Mouse (Mus musculus): ENCODE measurements around the gene Cdc20b. TPM values are rescaled to one million over a fixed set of nuclear protein-coding genes. Genes with fewer than 3 reads are reported as not detected.

Cdc20b gene
- polyA plus RNA-seq, 1 experiment, result 0.04 TPM

DNA sequence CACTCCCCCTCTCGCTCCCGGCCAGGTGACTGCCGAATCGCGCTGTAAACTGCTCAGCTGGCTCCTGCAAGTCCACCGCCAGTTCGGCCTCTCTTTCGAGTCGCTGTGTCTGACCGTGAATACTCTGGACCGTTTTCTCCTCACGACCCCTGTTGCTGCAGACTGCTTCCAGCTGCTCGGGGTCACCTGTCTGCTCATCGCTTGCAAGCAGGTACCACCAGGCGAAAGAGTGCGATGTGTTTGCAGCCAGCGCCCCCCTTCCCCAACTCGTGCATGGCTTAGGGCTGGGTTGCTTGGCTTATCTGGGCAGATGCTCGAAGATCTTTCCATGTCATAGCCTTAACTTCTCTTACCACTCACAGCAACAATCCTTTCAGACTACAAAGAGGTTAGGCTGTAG is 46.0 kb upstream of the Cdc20b start:
- Histone ChIP-seq H3ac (ENCODE audit: control insufficient read depth, insufficient read length, low read depth) (no peak overlapping the region), H3K27me3 (ENCODE audit: control insufficient read depth, insufficient read depth, insufficient read length) (peaks cover 5% of the 10 kb centered on the region), H3K36me3 (ENCODE audit: control insufficient read depth, insufficient read depth) (no peaks in the 10 kb centered on the region), H3K79me3 (ENCODE audit: low read depth) (no peaks in the 10 kb centered on the region), H3K4me3 (ENCODE audit: insufficient read depth, poor library complexity, severe bottlenecking) (no peak overlapping the region), H3K79me2 (ENCODE audit: control insufficient read depth, insufficient read depth) (no peaks in the 10 kb centered on the region)
- TF ChIP-seq CTCF (IDR thresholded peaks at IDR 0.05; ENCODE audit: control insufficient read depth, insufficient read depth, insufficient read length) (no peak), CEBPB (IDR thresholded peaks at IDR 0.05; ENCODE audit: low read depth) (no peak), USF1 (IDR thresholded peaks at IDR 0.05; ENCODE audit: low read depth) (no peak), MYOD1 (IDR thresholded peaks at IDR 0.05; ENCODE audit: control insufficient read depth, insufficient read length, low read depth) (no peak), FOSL1 (IDR thresholded peaks at IDR 0.05; ENCODE audit: insufficient read depth, low read length, poor library complexity, severe bottlenecking) (no peak), MAX (IDR thresholded peaks at IDR 0.05) (no peak), MYOG (IDR thresholded peaks at IDR 0.05; ENCODE audit: control insufficient read depth, extremely low read depth, insufficient read length) (no peak)

GRCm38 (mm10) chr13:112989541-112989940 is 45.4 kb upstream of the Cdc20b start:
- Histone ChIP-seq H3ac (ENCODE audit: control insufficient read depth, insufficient read length, low read depth) (no peak overlapping the region), H3K79me2 (ENCODE audit: control insufficient read depth, insufficient read depth) (no peaks in the 10 kb centered on the region), H3K36me3 (ENCODE audit: control insufficient read depth, insufficient read depth) (no peaks in the 10 kb centered on the region), H3K79me3 (ENCODE audit: low read depth) (no peaks in the 10 kb centered on the region), H3K4me3 (ENCODE audit: insufficient read depth, poor library complexity, severe bottlenecking) (no peak overlapping the region), H3K27me3 (ENCODE audit: control insufficient read depth, insufficient read depth, insufficient read length) (peaks cover 12% of the 10 kb centered on the region)
- TF ChIP-seq CTCF (IDR thresholded peaks at IDR 0.05; ENCODE audit: control insufficient read depth, insufficient read depth, insufficient read length), result no peak
- TF ChIP-seq MYOG (IDR thresholded peaks at IDR 0.05; ENCODE audit: control insufficient read depth, extremely low read depth, insufficient read length), result no peak
- no peak for TF ChIP-seq MAX (IDR thresholded peaks at IDR 0.05)
- no peak for TF ChIP-seq FOSL1 (IDR thresholded peaks at IDR 0.05; ENCODE audit: insufficient read depth, low read length, poor library complexity, severe bottlenecking)
- no peak for TF ChIP-seq CEBPB (IDR thresholded peaks at IDR 0.05; ENCODE audit: low read depth)
- no peak for TF ChIP-seq MYOD1 (IDR thresholded peaks at IDR 0.05; ENCODE audit: control insufficient read depth, insufficient read length, low read depth)
- no peak for TF ChIP-seq USF1 (IDR thresholded peaks at IDR 0.05; ENCODE audit: low read depth)

- H3ac ChIP-seq (ENCODE audit: control insufficient read depth, insufficient read length, low read depth), result no peak overlapping the region
- peaks cover 15% of the 10 kb centered on the region for H3K27me3 ChIP-seq (ENCODE audit: control insufficient read depth, insufficient read depth, insufficient read length)
- no peaks in the 10 kb centered on the region for H3K79me2 ChIP-seq (ENCODE audit: control insufficient read depth, insufficient read depth)
- no peak for TF ChIP-seq MYOG (IDR thresholded peaks at IDR 0.05; ENCODE audit: control insufficient read depth, extremely low read depth, insufficient read length)
- TF ChIP-seq CEBPB (IDR thresholded peaks at IDR 0.05; ENCODE audit: low read depth), result no peak
- TF ChIP-seq USF1 (IDR thresholded peaks at IDR 0.05; ENCODE audit: low read depth), result no peak
- no peak for TF ChIP-seq MYOD1 (IDR thresholded peaks at IDR 0.05; ENCODE audit: control insufficient read depth, insufficient read length, low read depth)
- no peak for TF ChIP-seq CTCF (IDR thresholded peaks at IDR 0.05; ENCODE audit: control insufficient read depth, insufficient read depth, insufficient read length)
- no peak for TF ChIP-seq FOSL1 (IDR thresholded peaks at IDR 0.05; ENCODE audit: insufficient read depth, low read length, poor library complexity, severe bottlenecking)
- no peak for TF ChIP-seq MAX (IDR thresholded peaks at IDR 0.05)
- H3K36me3 ChIP-seq (ENCODE audit: control insufficient read depth, insufficient read depth), result no peaks in the 10 kb centered on the region
- H3K4me3 ChIP-seq (ENCODE audit: insufficient read depth, poor library complexity, severe bottlenecking), result no peak overlapping the region
- no peaks in the 10 kb centered on the region for H3K79me3 ChIP-seq (ENCODE audit: low read depth)
Measured at GRCm38 (mm10) chr13:112990346-112990745, 44.6 kb upstream of the Cdc20b start.

DNA sequence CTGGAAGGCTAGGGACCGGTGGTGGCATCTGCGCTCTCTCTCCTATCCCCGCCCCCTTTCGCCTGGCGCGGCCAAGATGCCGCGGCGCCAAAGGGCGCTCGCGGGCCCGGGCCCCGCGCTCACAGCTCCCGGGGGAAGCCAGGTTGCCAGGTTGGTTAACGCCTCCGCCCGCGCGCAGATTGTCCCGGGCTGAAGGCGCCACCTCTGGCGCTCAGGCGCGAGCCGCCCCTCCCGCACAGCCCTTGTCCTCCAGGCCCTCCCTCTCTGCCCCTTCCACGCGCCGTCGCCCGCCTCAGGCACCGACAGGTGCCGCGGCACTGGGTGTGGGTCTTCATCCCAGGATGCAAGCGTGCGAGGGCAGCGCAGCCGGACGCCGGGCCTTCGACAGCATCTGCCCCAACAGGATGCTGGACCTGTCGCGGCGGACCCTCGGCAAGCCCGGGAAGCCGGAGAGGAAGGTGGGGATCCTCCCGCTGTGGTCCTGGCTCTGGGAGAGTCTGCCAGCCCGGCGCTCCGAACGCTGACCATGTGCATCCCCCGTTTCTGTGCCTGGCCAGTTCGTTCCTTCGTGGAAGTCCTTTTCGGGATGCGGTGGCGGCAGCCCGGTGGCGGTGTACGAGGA is 41.3 kb upstream of the Cdc20b start, which contains the start of gene Mcidas:
TSS of gene Mcidas (plus strand) at position 315 of the 622 bp plus-strand sequence.
- no peaks in the 10 kb centered on the region for H3K79me3 ChIP-seq (ENCODE audit: low read depth)
- peaks cover 15% of the 10 kb centered on the region for H3K27me3 ChIP-seq (ENCODE audit: control insufficient read depth, insufficient read depth, insufficient read length)
- H3K79me2 ChIP-seq (ENCODE audit: control insufficient read depth, insufficient read depth), result no peaks in the 10 kb centered on the region
- H3K36me3 ChIP-seq (ENCODE audit: control insufficient read depth, insufficient read depth), result no peaks in the 10 kb centered on the region
- no peak within 1 kb of the TSS for H3K4me3 ChIP-seq (ENCODE audit: insufficient read depth, poor library complexity, severe bottlenecking)
- TF ChIP-seq MYOG (IDR thresholded peaks at IDR 0.05; ENCODE audit: control insufficient read depth, extremely low read depth, insufficient read length) (no peak), FOSL1 (IDR thresholded peaks at IDR 0.05; ENCODE audit: insufficient read depth, low read length, poor library complexity, severe bottlenecking) (no peak), MYOD1 (IDR thresholded peaks at IDR 0.05; ENCODE audit: control insufficient read depth, insufficient read length, low read depth) (no peak), CEBPB (IDR thresholded peaks at IDR 0.05; ENCODE audit: low read depth) (no peak), MAX (IDR thresholded peaks at IDR 0.05) (no peak), USF1 (IDR thresholded peaks at IDR 0.05; ENCODE audit: low read depth) (no peak), CTCF (IDR thresholded peaks at IDR 0.05; ENCODE audit: control insufficient read depth, insufficient read depth, insufficient read length) (no peak)
- no peak within 1 kb of the TSS for H3ac ChIP-seq (ENCODE audit: control insufficient read depth, insufficient read length, low read depth)

DNA sequence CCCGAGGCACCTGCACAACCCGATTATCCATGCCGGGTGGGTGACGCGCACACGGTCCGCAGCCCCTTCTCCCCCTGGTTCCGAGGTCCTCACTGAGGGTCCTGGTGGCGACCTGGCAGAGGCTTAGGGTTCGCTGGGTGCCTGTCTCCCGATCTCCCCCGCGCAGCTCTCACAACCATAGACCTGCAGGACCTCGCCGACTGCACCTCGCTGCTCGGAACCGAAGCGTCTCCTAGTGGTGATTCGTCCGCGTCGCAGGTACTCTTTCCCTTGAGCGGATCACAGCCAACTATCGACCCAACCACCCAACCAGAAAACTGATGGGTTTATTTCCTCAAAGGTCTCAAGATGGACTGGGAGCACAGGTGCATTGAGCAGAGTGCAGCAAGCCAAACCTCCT is 40.7 kb upstream of the Cdc20b start:
- TF ChIP-seq MYOG (IDR thresholded peaks at IDR 0.05; ENCODE audit: control insufficient read depth, extremely low read depth, insufficient read length) (no peak), CTCF (IDR thresholded peaks at IDR 0.05; ENCODE audit: control insufficient read depth, insufficient read depth, insufficient read length) (peak; percentile 55)
- Histone ChIP-seq H3K4me3 (ENCODE audit: insufficient read depth, poor library complexity, severe bottlenecking) (no peak overlapping the region), H3K79me2 (ENCODE audit: control insufficient read depth, insufficient read depth) (no peaks in the 10 kb centered on the region), H3ac (ENCODE audit: control insufficient read depth, insufficient read length, low read depth) (no peak overlapping the region), H3K27me3 (ENCODE audit: control insufficient read depth, insufficient read depth, insufficient read length) (peaks cover 15% of the 10 kb centered on the region), H3K79me3 (ENCODE audit: low read depth) (no peaks in the 10 kb centered on the region), H3K36me3 (ENCODE audit: control insufficient read depth, insufficient read depth) (no peaks in the 10 kb centered on the region)

DNA sequence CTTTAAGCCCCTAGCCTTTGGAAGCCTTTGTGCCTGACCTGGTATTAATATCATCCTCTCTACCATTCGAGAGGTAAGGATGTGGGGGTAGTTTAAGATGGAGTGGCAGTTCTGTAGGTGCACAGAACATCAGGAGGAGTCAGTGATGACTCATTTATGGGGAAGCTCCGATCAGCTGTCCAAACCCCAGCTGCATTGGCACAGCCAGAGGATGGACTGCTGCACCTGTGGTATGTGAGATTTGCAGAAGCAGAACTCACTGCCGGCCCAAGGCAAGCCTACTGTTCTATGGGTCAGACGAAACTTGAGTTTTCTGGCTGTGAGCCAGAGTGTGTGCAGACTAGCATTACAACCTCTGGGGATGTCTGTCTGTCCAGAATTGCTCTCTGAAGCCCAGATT is 38.5 kb upstream of the Cdc20b start:
- no peaks in the 10 kb centered on the region for H3K79me3 ChIP-seq (ENCODE audit: low read depth)
- TF ChIP-seq MAX (IDR thresholded peaks at IDR 0.05) (no peak), MYOD1 (IDR thresholded peaks at IDR 0.05; ENCODE audit: control insufficient read depth, insufficient read length, low read depth) (peak; percentile 66)
- peaks cover 15% of the 10 kb centered on the region for H3K27me3 ChIP-seq (ENCODE audit: control insufficient read depth, insufficient read depth, insufficient read length)
- H3K79me2 ChIP-seq (ENCODE audit: control insufficient read depth, insufficient read depth), result no peaks in the 10 kb centered on the region
- no peaks in the 10 kb centered on the region for H3K36me3 ChIP-seq (ENCODE audit: control insufficient read depth, insufficient read depth)
- H3ac ChIP-seq (ENCODE audit: control insufficient read depth, insufficient read length, low read depth), result no peak overlapping the region
- no peak overlapping the region for H3K4me3 ChIP-seq (ENCODE audit: insufficient read depth, poor library complexity, severe bottlenecking)

Data from C2C12 (cell line).